In the genomic region with DNA sequence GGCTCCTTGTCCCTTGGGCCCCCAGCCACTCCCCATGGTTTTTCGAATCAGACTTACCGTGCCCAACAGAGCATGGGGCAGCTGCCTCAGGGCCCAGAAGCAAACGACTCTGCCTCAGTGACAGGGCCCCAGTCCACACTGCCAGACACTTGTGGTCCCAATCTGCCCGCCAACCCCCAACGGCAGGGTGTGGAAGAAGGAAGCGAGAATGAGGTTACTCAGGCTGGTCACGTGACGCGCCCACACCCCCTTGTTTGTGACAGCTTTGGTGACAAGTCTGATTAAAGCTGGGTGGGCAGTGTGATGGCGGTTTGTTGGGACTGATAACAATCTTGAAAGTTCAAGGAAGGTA, we compare ENCODE assay signal across 8 mouse cellular contexts. TPM values are rescaled to one million over a fixed set of nuclear protein-coding genes. Genes with fewer than 3 reads are reported as not detected.
DNase-seq lines count a peak whose midpoint lies in the region; ATAC-seq and TF ChIP-seq lines count a peak whose summit lies in the region.

No protein-coding gene starts in this region.

- WGBS in lung, postnatal 0 days, result 39% methylated on average over 10 of the region's 10 CpGs
- WGBS in forebrain, postnatal 0 days, result 70% methylated on average over 10 of the region's 10 CpGs

- H3K9me3 ChIP-seq in lung, postnatal 0 days (ENCODE audit: low read length), result no peaks in the 10 kb centered on the region
- no peaks in the 10 kb centered on the region for H3K9me3 ChIP-seq in forebrain, postnatal 0 days (ENCODE audit: low read length)

- DNase-seq in kidney, postnatal 25 days, result peak; percentile 28 to 61
- DNase-seq in kidney, adult 11 months, result no peak
- DNase-seq in lung, postnatal 0 days (ENCODE audit: low spot score), result no peak
- DNase-seq in thymus, adult 18-20 months, result peak; percentile 90 to 93
- DNase-seq in left cerebral cortex, adult 18-20 months (ENCODE audit: low spot score in 2 of 2), result no peak
- DNase-seq in forebrain, postnatal 0 days, result no peak
- no peak for DNase-seq in layer of hippocampus, postnatal 10 days (ENCODE audit: low spot score in 2 of 2)

- no peaks in the 10 kb centered on the region for H3K27me3 ChIP-seq in lung, postnatal 0 days (replicated peaks; ENCODE audit: insufficient read depth, low read length)
- no peaks in the 10 kb centered on the region for H3K27me3 ChIP-seq in forebrain, postnatal 0 days (ENCODE audit: insufficient read depth, low read length)

- H3K4me1 ChIP-seq in lung, postnatal 0 days (ENCODE audit: insufficient read depth, low read depth, low read length), result no peaks in the 10 kb centered on the region
- no peaks in the 10 kb centered on the region for H3K4me1 ChIP-seq in forebrain, postnatal 0 days (ENCODE audit: insufficient read depth)

- TF ChIP-seq EP300 in lung, postnatal 0 days (IDR thresholded peaks at IDR 0.05), result no peak

- H3K4me3 ChIP-seq in lung, postnatal 0 days (ENCODE audit: low read depth, low read length), result no peak overlapping the region
- H3K4me3 ChIP-seq in forebrain, postnatal 0 days (ENCODE audit: low read depth, low read length), result no peak overlapping the region

- no peak overlapping the region for H3K4me2 ChIP-seq in lung, postnatal 0 days (replicated peaks; ENCODE audit: low read depth, low read length)
- H3K4me2 ChIP-seq in forebrain, postnatal 0 days (ENCODE audit: low read depth), result no peak overlapping the region

- no peak overlapping the region for H3K27ac ChIP-seq in lung, postnatal 0 days (ENCODE audit: low read length)
- no peak overlapping the region for H3K27ac ChIP-seq in forebrain, postnatal 0 days (ENCODE audit: low read depth, low read length)

- no peaks in the 10 kb centered on the region for H3K36me3 ChIP-seq in lung, postnatal 0 days (ENCODE audit: insufficient read depth, low read length)
- no peaks in the 10 kb centered on the region for H3K36me3 ChIP-seq in forebrain, postnatal 0 days (ENCODE audit: insufficient read depth)

- ATAC-seq in erythroblast, adult 5-6 weeks (replicated peaks; ENCODE audit: low FRiP score, poor library complexity, severe bottlenecking), result peak; percentile 27; the same call in 1 of the 2 replicates
- ATAC-seq in lung, postnatal 0 days, result peak; percentile 25; the same call in 1 of the 2 replicates
- ATAC-seq in forebrain, postnatal 0 days, result no peak

- no peak overlapping the region for H3K9ac ChIP-seq in lung, postnatal 0 days (replicated peaks; ENCODE audit: low read depth)
- H3K9ac ChIP-seq in forebrain, postnatal 0 days, result no peak overlapping the region

- no peak for TF ChIP-seq CTCF in lung, postnatal 0 days (IDR thresholded peaks at IDR 0.05)
- no peak for TF ChIP-seq CTCF in forebrain, postnatal 0 days (IDR thresholded peaks at IDR 0.05; ENCODE audit: low read depth)

RNA-seq across cellular contexts. Expression of a gene that starts 2.2 kb away (rescaled TPM):
- 85.1 and 133 TPM in 2 replicates for total RNA-seq in erythroblast, adult 5-6 weeks (2015; ENCODE audit: low replicate concordance)
- total RNA-seq in erythroblast, adult 5-6 weeks (2017; ENCODE audit: low replicate concordance), result 30.2 and 34.8 TPM in 2 replicates
- polyA plus RNA-seq in lung, postnatal 0 days (2015; fragmentation: Nextera tagmentation; extraction: Ambion mirVana), result 14.6 and 15.1 TPM in 2 replicates
- total RNA-seq in left cerebral cortex, adult 18-20 months (2021), result 10 to 100 TPM; 26.3 to 27.5 TPM
- total RNA-seq in forebrain, postnatal 0 days (2014; rRNA removed), result 1.1 and 1.3 TPM in 2 replicates
- 1.8 and 2.4 TPM in 2 replicates for polyA plus RNA-seq in forebrain, postnatal 0 days (2015; fragmentation: Nextera tagmentation; extraction: Ambion mirVana)
- 10 to 100 TPM; 12.1 to 12.9 TPM for total RNA-seq in layer of hippocampus, postnatal 10 days (2021)

RNA-seq across cellular contexts. Expression of a gene that starts 30.0 kb away (rescaled TPM):
- 2.7 TPM in 1 of 2 replicates, not detected in the other for total RNA-seq in erythroblast, adult 5-6 weeks (2015; ENCODE audit: low replicate concordance)
- total RNA-seq in erythroblast, adult 5-6 weeks (2017; ENCODE audit: low replicate concordance), result 1.1 TPM in 1 of 2 replicates, not detected in the other
- polyA plus RNA-seq in lung, postnatal 0 days (2015; fragmentation: Nextera tagmentation; extraction: Ambion mirVana), result 107 and 110 TPM in 2 replicates
- 10 to 100 TPM; 23.5 to 25.2 TPM for total RNA-seq in left cerebral cortex, adult 18-20 months (2021)
- 5.8 and 8.2 TPM in 2 replicates for total RNA-seq in forebrain, postnatal 0 days (2014; rRNA removed)
- 5.9 and 7.1 TPM in 2 replicates for polyA plus RNA-seq in forebrain, postnatal 0 days (2015; fragmentation: Nextera tagmentation; extraction: Ambion mirVana)
- total RNA-seq in layer of hippocampus, postnatal 10 days (2021), result 10 to 100 TPM; 11.7 to 13.1 TPM

RNA-seq across cellular contexts. Expression of a gene that starts 57.7 kb away (rescaled TPM):
- total RNA-seq in erythroblast, adult 5-6 weeks (2015; ENCODE audit: low replicate concordance), result 137 and 178 TPM in 2 replicates
- 139 and 170 TPM in 2 replicates for total RNA-seq in erythroblast, adult 5-6 weeks (2017; ENCODE audit: low replicate concordance)
- 197 and 225 TPM in 2 replicates for polyA plus RNA-seq in lung, postnatal 0 days (2015; fragmentation: Nextera tagmentation; extraction: Ambion mirVana)
- 100 to 1,000 TPM; 128 to 130 TPM for total RNA-seq in left cerebral cortex, adult 18-20 months (2021)
- total RNA-seq in forebrain, postnatal 0 days (2014; rRNA removed), result 67.2 and 88.2 TPM in 2 replicates
- 98.9 and 119 TPM in 2 replicates for polyA plus RNA-seq in forebrain, postnatal 0 days (2015; fragmentation: Nextera tagmentation; extraction: Ambion mirVana)
- total RNA-seq in layer of hippocampus, postnatal 10 days (2021), result 10 to 100 TPM; 71.0 to 77.5 TPM

RNA-seq across cellular contexts. Expression of a gene that starts 58.0 kb away (rescaled TPM):
- total RNA-seq in erythroblast, adult 5-6 weeks (2015; ENCODE audit: low replicate concordance), result 4.0 and 6.1 TPM in 2 replicates
- 13.8 and 23.1 TPM in 2 replicates for total RNA-seq in erythroblast, adult 5-6 weeks (2017; ENCODE audit: low replicate concordance)
- polyA plus RNA-seq in lung, postnatal 0 days (2015; fragmentation: Nextera tagmentation; extraction: Ambion mirVana), result 12.8 and 16.9 TPM in 2 replicates
- total RNA-seq in left cerebral cortex, adult 18-20 months (2021), result 10 to 100 TPM; 46.8 to 51.8 TPM
- 47.4 and 54.0 TPM in 2 replicates for total RNA-seq in forebrain, postnatal 0 days (2014; rRNA removed)
- polyA plus RNA-seq in forebrain, postnatal 0 days (2015; fragmentation: Nextera tagmentation; extraction: Ambion mirVana), result 21.6 and 28.5 TPM in 2 replicates
- 10 to 100 TPM; 36.7 to 48.2 TPM for total RNA-seq in layer of hippocampus, postnatal 10 days (2021)

Comparison
In these comparisons a context has a peak if more than half of its experiments do, and no peak if none do; other contexts are left out.
1. DNase-seq: peak in kidney, postnatal 25 days (2 of 2) and thymus, adult 18-20 months (2 of 2); none in kidney, adult 11 months (single experiment), lung, postnatal 0 days (single experiment), left cerebral cortex, adult 18-20 months (0 of 2), forebrain, postnatal 0 days (single experiment) and layer of hippocampus, postnatal 10 days (0 of 2).